Mouse (Mus musculus): Measurements from ENCODE around the gene Qars.

GRCm38 (mm10) chr9:108540846-108541245 is 33.3 kb downstream of the Qars start:
- TF ChIP-seq CTCF (conservative IDR thresholded peaks at IDR 0.05; ENCODE audit: low read length) (no peak), NANOG (IDR thresholded peaks at IDR 0.05; ENCODE audit: borderline replicate concordance, low read length) (no peak), POU5F1 (IDR thresholded peaks at IDR 0.05; ENCODE audit: borderline replicate concordance, low read length) (no peak)

Measured in E14TG2a.4 (cell line).